Mouse (Mus musculus) heart, embryonic 13.5 days (tissue): ENCODE measurements at regions not wholly inside any gene's neighbourhood (a gene's known extent, or its start where the extent isn't known, plus 50 kb on each side); places are given as distances from the start of the nearest gene placed in this dataset.

Source experiments
- ATAC-seq: fragments of 200-750 bp; cut with Nextera tagmentation; 2 replicates; pipeline ENCODE4 v1.8.0; 2017; ENCODE audit warnings: moderate TSS enrichment; ENCODE audit not compliant: insufficient number of reproducible peaks, low FRiP score, low TSS enrichment; ENCODE audit errors: extremely low read depth
- H3K27ac ChIP-seq: fragments of 300-500 bp; sonication (generic); replicated peaks from 2 replicates; pipeline ENCODE4 v1.5.1; 2015; ENCODE audit warnings: moderate library complexity, mild to moderate bottlenecking, inconsistent platforms
- H3K27me3 ChIP-seq: fragments of 300-500 bp; sonication (generic); replicated peaks from 2 replicates; pipeline ENCODE4 v1.6.1; 2015; ENCODE audit warnings: mild to moderate bottlenecking, inconsistent platforms
- H3K36me3 ChIP-seq: fragments of 300-500 bp; sonication (generic); 2 replicates; pipeline ENCODE4 v1.6.1; 2015; ENCODE audit warnings: mild to moderate bottlenecking, inconsistent platforms
- H3K4me1 ChIP-seq: fragments of 300-500 bp; sonication (generic); 2 replicates; pipeline ENCODE4 v1.6.1; 2015; ENCODE audit warnings: inconsistent platforms
- H3K4me2 ChIP-seq: fragments of 300-500 bp; sonication (generic); 2 replicates; pipeline ENCODE4 v1.6.1; 2015; ENCODE audit warnings: inconsistent platforms, mild to moderate bottlenecking, moderate library complexity
- H3K4me3 ChIP-seq: fragments of 300-500 bp; sonication (generic); 2 replicates; pipeline ENCODE4 v1.5.1; 2015; ENCODE audit warnings: moderate library complexity, mild to moderate bottlenecking, inconsistent platforms
- H3K9ac ChIP-seq: fragments of 300-500 bp; sonication (generic); 2 replicates; pipeline ENCODE4 v1.6.1; 2015; ENCODE audit warnings: inconsistent platforms, mild to moderate bottlenecking, moderate library complexity
- H3K9me3 ChIP-seq: fragments of 300-500 bp; sonication (generic); 2 replicates; pipeline ENCODE4 v1.6.1; 2016; ENCODE audit warnings: inconsistent platforms
- WGBS: fragments of 180-500 bp; shearing (Covaris S2); methylation state at CpG from one replicate; pipeline ENCODE4 v1.1.7; 2015; ENCODE audit warnings: mixed read lengths; 5-methylcytosine and 5-hydroxymethylcytosine counted together

- no peaks in the 10 kb centered on the region for H3K36me3 ChIP-seq
- H3K4me3 ChIP-seq = no peak overlapping the region
- H3K27ac ChIP-seq = no peak overlapping the region
- H3K27me3 ChIP-seq = no peaks in the 10 kb centered on the region
- H3K4me1 ChIP-seq = peaks cover 10% of the 10 kb centered on the region; the same call in 1 of the 2 replicates
- ATAC-seq = no peak
- 54% methylated on average over 3 of the region's 3 CpGs for WGBS
- H3K9ac ChIP-seq = no peak overlapping the region
- no peak overlapping the region for H3K4me2 ChIP-seq
- no peaks in the 10 kb centered on the region for H3K9me3 ChIP-seq
Observed at GRCm38 (mm10) chr14:98405936-98406635, 236.5 kb upstream of the Dach1 start.

- ATAC-seq = no peak
- Histone ChIP-seq H3K9me3 (no peaks in the 10 kb centered on the region), H3K9ac (no peak overlapping the region), H3K4me1 (peaks cover 10% of the 10 kb centered on the region; the same call in 1 of the 2 replicates), H3K36me3 (no peaks in the 10 kb centered on the region), H3K27ac (no peak overlapping the region), H3K4me2 (no peak overlapping the region), H3K27me3 (no peaks in the 10 kb centered on the region), H3K4me3 (no peak overlapping the region)
- WGBS = 75% methylated on average over 5 of the region's 5 CpGs
Observed at GRCm38 (mm10) chr14:98404026-98404425, 234.5 kb upstream of the Dach1 start.

GRCm38 (mm10) chr14:98387871-98388270 is 218.3 kb upstream of the Dach1 start:
- Histone ChIP-seq H3K36me3 (no peaks in the 10 kb centered on the region), H3K4me3 (no peak overlapping the region), H3K4me1 (no peaks in the 10 kb centered on the region), H3K4me2 (no peak overlapping the region), H3K27ac (no peak overlapping the region), H3K27me3 (no peaks in the 10 kb centered on the region), H3K9ac (no peak overlapping the region), H3K9me3 (no peaks in the 10 kb centered on the region)
- 50% methylated on average over 4 of the region's 4 CpGs for WGBS
- ATAC-seq = no peak
